Mouse (Mus musculus): ENCODE data around the gene Bcl2l12. TPM values are rescaled to one million over a fixed set of nuclear protein-coding genes. Genes with fewer than 3 reads are reported as not detected.

Bcl2l12 gene
- polyA plus RNA-seq (2014; fragmentation: Illumina TruSeq; extraction: RNeasy Lipid Tissue Mini Kit (QIAGEN cat#74804); ENCODE audit: low read depth, low replicate concordance), result 0.66 TPM

GRCm38 (mm10) chr7:44998501-44998955 lies at the start of gene Bcl2l12:
Bcl2l12 (minus strand) TSS chr7:44998712.

DNA sequence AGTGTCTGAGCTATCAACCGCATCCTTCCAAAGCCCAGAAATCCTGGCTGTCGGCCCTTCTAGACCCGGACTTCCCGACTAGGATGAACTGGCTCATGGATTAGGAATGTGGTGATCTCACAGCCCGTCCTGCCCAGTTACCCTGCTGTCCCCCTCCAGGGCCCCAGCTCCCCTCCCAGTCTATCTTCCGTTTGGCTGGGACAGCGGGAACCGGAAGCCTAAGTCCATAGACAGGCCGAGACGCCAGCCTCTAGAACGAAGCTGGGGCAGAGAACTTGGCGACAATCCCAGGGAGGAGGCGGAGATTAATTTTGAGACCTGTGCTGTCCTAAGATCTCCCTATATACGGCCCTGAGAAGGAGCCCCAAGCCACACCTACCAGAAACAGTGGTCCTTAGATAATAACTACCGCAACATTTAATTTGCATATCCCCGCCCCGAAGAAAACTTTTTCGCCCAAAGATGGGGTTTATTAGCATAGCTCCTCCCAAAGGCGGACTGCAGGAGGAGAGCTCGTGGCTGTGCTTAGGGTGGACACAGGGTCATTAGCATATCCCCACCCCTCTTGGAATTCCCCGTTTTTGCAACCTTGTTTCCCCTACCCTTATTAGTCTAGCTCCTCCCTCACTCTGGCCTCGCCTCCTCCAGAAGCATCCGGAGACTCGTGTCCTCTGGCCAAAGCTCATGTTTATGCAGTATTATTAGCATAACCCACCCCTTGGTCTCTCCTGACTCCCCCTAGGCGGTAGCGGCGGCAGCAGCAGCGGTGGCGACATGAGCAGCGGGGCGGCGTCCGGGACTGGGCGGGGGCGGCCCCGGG lies 18.9 kb upstream of the Bcl2l12 start, which contains the start of gene Rras:
Gene Rras (plus strand): TSS at position 720 of the 820 bp plus-strand sequence.

GRCm38 (mm10) chr7:45015957-45016612 lies 17.6 kb upstream of the Bcl2l12 start, which contains the start of gene Scaf1:
Scaf1 (minus strand) TSS chr7:45016363.

DNA sequence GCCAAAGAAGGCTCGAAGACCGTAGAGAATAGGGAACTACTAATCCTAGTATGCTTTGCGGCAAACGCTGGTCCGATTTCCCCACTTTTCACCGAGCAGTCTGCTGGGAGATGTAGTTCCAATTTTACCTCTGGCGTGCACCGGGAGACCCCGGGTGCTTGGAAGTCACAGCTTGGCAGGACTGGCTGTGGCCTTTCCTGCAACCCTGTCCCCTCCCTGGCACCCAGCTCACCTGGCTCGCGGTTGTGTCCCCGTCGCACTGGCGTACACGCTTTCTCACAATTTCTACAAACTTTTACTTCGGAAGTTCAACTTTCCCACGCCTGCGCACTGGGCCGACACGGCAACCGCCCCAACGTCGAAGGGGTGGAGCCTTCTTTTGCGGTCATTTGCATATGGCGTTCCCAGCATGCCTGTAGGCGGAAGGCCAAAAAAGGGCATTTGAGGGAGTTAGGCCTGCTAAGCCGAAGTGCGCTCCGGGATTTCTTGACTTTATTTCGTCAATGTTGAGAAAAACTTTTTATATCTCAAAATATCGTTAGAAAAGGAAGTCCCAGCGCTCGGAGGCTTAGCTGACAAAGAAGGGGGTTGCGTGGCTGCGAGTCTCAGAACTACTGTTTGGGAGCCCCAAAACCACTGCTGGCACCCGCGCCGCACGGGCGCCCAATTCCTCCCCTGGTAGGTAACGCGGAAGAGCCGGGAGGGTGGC lies 1.1 kb downstream of the Bcl2l12 start, which contains the start of gene Irf3:
Gene Irf3 (plus strand): TSS at position 418 of the 709 bp plus-strand sequence.

DNA sequence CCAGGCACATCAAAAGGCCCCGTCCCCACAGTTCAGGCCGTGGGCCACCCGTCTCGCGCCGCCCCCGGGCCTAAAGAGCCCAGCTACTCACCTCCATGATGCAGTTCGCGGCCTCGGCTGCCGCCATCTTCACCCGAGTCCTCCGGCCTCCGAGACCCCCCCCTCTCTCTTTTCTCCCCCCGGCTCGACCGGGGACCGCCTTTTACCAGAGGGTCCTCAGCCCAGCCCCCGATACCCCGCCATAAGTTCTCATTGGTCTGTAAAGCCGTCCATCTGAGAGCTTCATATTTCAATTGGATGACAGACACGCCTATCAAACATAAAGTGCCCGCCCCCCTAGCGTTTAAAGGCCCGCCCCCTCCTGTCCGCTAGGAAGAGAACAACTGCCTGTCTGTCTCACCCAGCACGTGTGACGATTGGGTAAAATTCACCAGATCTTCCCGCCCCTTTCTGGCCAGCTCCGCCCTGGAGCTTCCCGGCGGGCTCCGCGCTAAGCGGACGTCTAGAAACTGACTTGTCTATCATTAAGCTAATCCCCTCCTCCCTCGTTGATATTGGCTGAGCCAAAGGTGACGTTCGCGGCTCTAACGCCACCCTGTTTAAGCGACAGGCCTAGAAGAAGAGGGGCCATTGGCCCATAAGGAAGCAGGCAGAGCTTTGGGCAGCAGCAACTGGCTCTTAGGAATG lies 12.2 kb downstream of the Bcl2l12 start, which contains the start of gene Prmt1:
Gene Prmt1 (minus strand): TSS at position 377 of the 687 bp plus-strand sequence.

DNA sequence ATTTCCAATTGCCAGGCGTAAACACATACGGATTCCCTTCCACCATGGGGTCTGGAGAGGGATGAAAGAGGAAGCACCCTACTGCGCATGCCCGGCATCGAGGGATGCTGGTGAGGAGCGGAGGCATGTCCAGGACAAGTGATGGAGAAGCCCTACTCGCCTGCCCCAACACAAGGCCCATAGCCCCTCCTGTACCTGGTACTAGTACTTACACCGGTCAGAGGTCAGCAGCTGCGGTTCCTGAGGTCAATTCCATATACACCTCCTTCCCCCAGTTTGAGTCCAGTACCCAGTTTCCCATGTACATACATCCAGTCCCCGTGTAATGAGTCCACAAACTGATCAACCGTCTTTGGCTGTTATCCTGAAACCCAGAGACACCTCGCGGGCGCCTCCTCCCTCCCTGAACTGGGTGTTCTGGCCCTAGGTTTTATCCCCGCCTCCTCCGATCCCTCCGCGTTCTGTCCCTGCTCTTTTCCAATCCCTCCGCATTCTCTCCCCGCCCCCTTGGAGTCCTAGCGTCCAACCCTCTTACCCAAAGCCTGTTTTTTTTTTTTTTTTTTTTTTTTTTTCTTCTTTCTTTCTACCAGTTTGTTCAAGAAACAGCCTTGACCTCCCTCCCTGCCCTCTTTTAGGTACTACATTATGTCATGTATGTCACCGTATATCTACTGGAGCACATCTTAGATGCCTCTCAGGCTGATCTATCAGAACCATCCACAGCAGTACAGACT lies 24.0 kb downstream of the Bcl2l12 start, which contains the start of gene Cpt1c:
Gene Cpt1c (minus strand): TSS at position 469 of the 734 bp plus-strand sequence.

DNA sequence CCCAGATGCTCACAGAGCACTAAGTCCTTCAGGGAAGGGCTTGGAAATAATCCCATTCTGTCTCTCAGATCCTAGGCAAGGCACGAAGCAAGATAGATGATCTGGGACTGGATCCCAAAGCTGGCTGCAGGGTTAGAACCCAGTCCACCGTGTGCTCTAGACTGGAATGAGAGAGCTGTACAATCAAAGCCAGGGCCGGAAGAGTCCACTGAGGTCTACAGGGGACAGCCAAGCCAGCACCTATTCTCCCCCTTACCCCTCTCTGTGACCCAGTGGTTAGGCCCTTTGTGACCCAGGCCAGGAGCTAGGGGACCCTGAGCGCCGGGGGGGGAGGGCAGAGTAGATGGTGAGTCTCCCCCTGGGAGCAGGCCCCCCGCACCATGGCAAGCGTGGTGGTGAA lies 55.6 kb downstream of the Bcl2l12 start, which contains the start of gene Tsks:
Gene Tsks (plus strand): TSS at position 301 of the 400 bp plus-strand sequence.

Other genes starting within 250 kb of the Bcl2l12 start
- not detected for gene Zfp473, start 247.7 kb downstream of the Bcl2l12 start, polyA plus RNA-seq (2014; fragmentation: Illumina TruSeq; extraction: RNeasy Lipid Tissue Mini Kit (QIAGEN cat#74804); ENCODE audit: low read depth, low replicate concordance)
- gene Nup62, start 182.6 kb downstream of the Bcl2l12 start, polyA plus RNA-seq (2014; fragmentation: Illumina TruSeq; extraction: RNeasy Lipid Tissue Mini Kit (QIAGEN cat#74804); ENCODE audit: low read depth, low replicate concordance), result 1.1 TPM
- gene Il4i1, start 182.3 kb downstream of the Bcl2l12 start, polyA plus RNA-seq (2014; fragmentation: Illumina TruSeq; extraction: RNeasy Lipid Tissue Mini Kit (QIAGEN cat#74804); ENCODE audit: low read depth, low replicate concordance), result not detected
- 47.9 TPM for gene Atf5, start 182.1 kb downstream of the Bcl2l12 start, polyA plus RNA-seq (2014; fragmentation: Illumina TruSeq; extraction: RNeasy Lipid Tissue Mini Kit (QIAGEN cat#74804); ENCODE audit: low read depth, low replicate concordance)
- gene Akt1s1, start 149.7 kb downstream of the Bcl2l12 start, polyA plus RNA-seq (2014; fragmentation: Illumina TruSeq; extraction: RNeasy Lipid Tissue Mini Kit (QIAGEN cat#74804); ENCODE audit: low read depth, low replicate concordance), result 2.2 TPM
- gene Tbc1d17, start 149.6 kb downstream of the Bcl2l12 start, polyA plus RNA-seq (2014; fragmentation: Illumina TruSeq; extraction: RNeasy Lipid Tissue Mini Kit (QIAGEN cat#74804); ENCODE audit: low read depth, low replicate concordance), result 1.3 TPM
- gene Pnkp, start 141.6 kb downstream of the Bcl2l12 start, polyA plus RNA-seq (2014; fragmentation: Illumina TruSeq; extraction: RNeasy Lipid Tissue Mini Kit (QIAGEN cat#74804); ENCODE audit: low read depth, low replicate concordance), result 1.4 TPM
- 0.95 TPM for gene Ptov1, start 128.9 kb downstream of the Bcl2l12 start, polyA plus RNA-seq (2014; fragmentation: Illumina TruSeq; extraction: RNeasy Lipid Tissue Mini Kit (QIAGEN cat#74804); ENCODE audit: low read depth, low replicate concordance)
- gene Med25, start 106.0 kb downstream of the Bcl2l12 start, polyA plus RNA-seq (2014; fragmentation: Illumina TruSeq; extraction: RNeasy Lipid Tissue Mini Kit (QIAGEN cat#74804); ENCODE audit: low read depth, low replicate concordance), result 1.1 TPM
- 1.4 TPM for gene Fuz, start 102.6 kb downstream of the Bcl2l12 start, polyA plus RNA-seq (2014; fragmentation: Illumina TruSeq; extraction: RNeasy Lipid Tissue Mini Kit (QIAGEN cat#74804); ENCODE audit: low read depth, low replicate concordance)
- gene Ap2a1, start 69.2 kb downstream of the Bcl2l12 start, polyA plus RNA-seq (2014; fragmentation: Illumina TruSeq; extraction: RNeasy Lipid Tissue Mini Kit (QIAGEN cat#74804); ENCODE audit: low read depth, low replicate concordance), result 9.2 TPM
- gene Tsks, start 55.5 kb downstream of the Bcl2l12 start, polyA plus RNA-seq (2014; fragmentation: Illumina TruSeq; extraction: RNeasy Lipid Tissue Mini Kit (QIAGEN cat#74804); ENCODE audit: low read depth, low replicate concordance), result not detected
- gene Cpt1c, start 23.9 kb downstream of the Bcl2l12 start, polyA plus RNA-seq (2014; fragmentation: Illumina TruSeq; extraction: RNeasy Lipid Tissue Mini Kit (QIAGEN cat#74804); ENCODE audit: low read depth, low replicate concordance), result not detected
- 4.2 TPM for gene Prmt1, start 12.1 kb downstream of the Bcl2l12 start, polyA plus RNA-seq (2014; fragmentation: Illumina TruSeq; extraction: RNeasy Lipid Tissue Mini Kit (QIAGEN cat#74804); ENCODE audit: low read depth, low replicate concordance)
- 21.4 TPM for gene Irf3, start 1.1 kb downstream of the Bcl2l12 start, polyA plus RNA-seq (2014; fragmentation: Illumina TruSeq; extraction: RNeasy Lipid Tissue Mini Kit (QIAGEN cat#74804); ENCODE audit: low read depth, low replicate concordance)
- 1.3 TPM for gene Scaf1, start 17.7 kb upstream of the Bcl2l12 start, polyA plus RNA-seq (2014; fragmentation: Illumina TruSeq; extraction: RNeasy Lipid Tissue Mini Kit (QIAGEN cat#74804); ENCODE audit: low read depth, low replicate concordance)
- gene Rras, start 19.2 kb upstream of the Bcl2l12 start, polyA plus RNA-seq (2014; fragmentation: Illumina TruSeq; extraction: RNeasy Lipid Tissue Mini Kit (QIAGEN cat#74804); ENCODE audit: low read depth, low replicate concordance), result 3.7 TPM
- gene Prr12, start 54.2 kb upstream of the Bcl2l12 start, polyA plus RNA-seq (2014; fragmentation: Illumina TruSeq; extraction: RNeasy Lipid Tissue Mini Kit (QIAGEN cat#74804); ENCODE audit: low read depth, low replicate concordance), result 0.11 TPM
- gene Nosip, start 63.7 kb upstream of the Bcl2l12 start, polyA plus RNA-seq (2014; fragmentation: Illumina TruSeq; extraction: RNeasy Lipid Tissue Mini Kit (QIAGEN cat#74804); ENCODE audit: low read depth, low replicate concordance), result 3.2 TPM
- 2.3 TPM for gene Prrg2, start 64.0 kb upstream of the Bcl2l12 start, polyA plus RNA-seq (2014; fragmentation: Illumina TruSeq; extraction: RNeasy Lipid Tissue Mini Kit (QIAGEN cat#74804); ENCODE audit: low read depth, low replicate concordance)
- gene Rcn3, start 93.5 kb upstream of the Bcl2l12 start, polyA plus RNA-seq (2014; fragmentation: Illumina TruSeq; extraction: RNeasy Lipid Tissue Mini Kit (QIAGEN cat#74804); ENCODE audit: low read depth, low replicate concordance), result not detected
- gene Fcgrt, start 105.1 kb upstream of the Bcl2l12 start, polyA plus RNA-seq (2014; fragmentation: Illumina TruSeq; extraction: RNeasy Lipid Tissue Mini Kit (QIAGEN cat#74804); ENCODE audit: low read depth, low replicate concordance), result 33.3 TPM
- 172 TPM for gene Rps11, start 125.7 kb upstream of the Bcl2l12 start, polyA plus RNA-seq (2014; fragmentation: Illumina TruSeq; extraction: RNeasy Lipid Tissue Mini Kit (QIAGEN cat#74804); ENCODE audit: low read depth, low replicate concordance)
- 253 TPM for gene Rpl13a, start 130.0 kb upstream of the Bcl2l12 start, polyA plus RNA-seq (2014; fragmentation: Illumina TruSeq; extraction: RNeasy Lipid Tissue Mini Kit (QIAGEN cat#74804); ENCODE audit: low read depth, low replicate concordance)
- gene Gm45713, start 137.5 kb upstream of the Bcl2l12 start, polyA plus RNA-seq (2014; fragmentation: Illumina TruSeq; extraction: RNeasy Lipid Tissue Mini Kit (QIAGEN cat#74804); ENCODE audit: low read depth, low replicate concordance), result not detected
- gene Flt3l, start 137.7 kb upstream of the Bcl2l12 start, polyA plus RNA-seq (2014; fragmentation: Illumina TruSeq; extraction: RNeasy Lipid Tissue Mini Kit (QIAGEN cat#74804); ENCODE audit: low read depth, low replicate concordance), result 5.4 TPM
- gene Pih1d1, start 155.6 kb upstream of the Bcl2l12 start, polyA plus RNA-seq (2014; fragmentation: Illumina TruSeq; extraction: RNeasy Lipid Tissue Mini Kit (QIAGEN cat#74804); ENCODE audit: low read depth, low replicate concordance), result 3.9 TPM
- gene Aldh16a1, start 155.9 kb upstream of the Bcl2l12 start, polyA plus RNA-seq (2014; fragmentation: Illumina TruSeq; extraction: RNeasy Lipid Tissue Mini Kit (QIAGEN cat#74804); ENCODE audit: low read depth, low replicate concordance), result 5.2 TPM
- not detected for gene Slc17a7, start 165.2 kb upstream of the Bcl2l12 start, polyA plus RNA-seq (2014; fragmentation: Illumina TruSeq; extraction: RNeasy Lipid Tissue Mini Kit (QIAGEN cat#74804); ENCODE audit: low read depth, low replicate concordance)
- gene Gfy, start 180.9 kb upstream of the Bcl2l12 start, polyA plus RNA-seq (2014; fragmentation: Illumina TruSeq; extraction: RNeasy Lipid Tissue Mini Kit (QIAGEN cat#74804); ENCODE audit: low read depth, low replicate concordance), result not detected
- gene Pth2, start 182.3 kb upstream of the Bcl2l12 start, polyA plus RNA-seq (2014; fragmentation: Illumina TruSeq; extraction: RNeasy Lipid Tissue Mini Kit (QIAGEN cat#74804); ENCODE audit: low read depth, low replicate concordance), result not detected
- gene Ccdc155, start 206.2 kb upstream of the Bcl2l12 start, polyA plus RNA-seq (2014; fragmentation: Illumina TruSeq; extraction: RNeasy Lipid Tissue Mini Kit (QIAGEN cat#74804); ENCODE audit: low read depth, low replicate concordance), result not detected
- gene Dkkl1, start 213.4 kb upstream of the Bcl2l12 start, polyA plus RNA-seq (2014; fragmentation: Illumina TruSeq; extraction: RNeasy Lipid Tissue Mini Kit (QIAGEN cat#74804); ENCODE audit: low read depth, low replicate concordance), result not detected
- 0.19 TPM for gene Tead2, start 217.0 kb upstream of the Bcl2l12 start, polyA plus RNA-seq (2014; fragmentation: Illumina TruSeq; extraction: RNeasy Lipid Tissue Mini Kit (QIAGEN cat#74804); ENCODE audit: low read depth, low replicate concordance)
- 0.34 TPM for gene Cd37, start 240.4 kb upstream of the Bcl2l12 start, polyA plus RNA-seq (2014; fragmentation: Illumina TruSeq; extraction: RNeasy Lipid Tissue Mini Kit (QIAGEN cat#74804); ENCODE audit: low read depth, low replicate concordance)
- gene Slc6a16, start 242.4 kb upstream of the Bcl2l12 start, polyA plus RNA-seq (2014; fragmentation: Illumina TruSeq; extraction: RNeasy Lipid Tissue Mini Kit (QIAGEN cat#74804); ENCODE audit: low read depth, low replicate concordance), result 1.2 TPM